Mouse (Mus musculus) stomach, postnatal 0 days (tissue): Measurements from ENCODE around the gene Ap1g1.

Experiments used
- CTCF ChIP-seq: IDR thresholded peaks from 2 replicates; pipeline ENCODE4 v1.5.1; 2016; ENCODE audit warnings: antibody characterized with exemption, low read depth, mild to moderate bottlenecking, moderate library complexity
- EP300 ChIP-seq: optimal IDR thresholded peaks from 2 replicates; pipeline ENCODE3; 2016; ENCODE audit warnings: antibody characterized with exemption

- TF ChIP-seq CTCF (no peak), EP300 (no peak)
Observed at GRCm38 (mm10) chr8:109864798-109865197, 86.4 kb downstream of the Ap1g1 start.
